Mouse (Mus musculus): ENCODE data around the gene Vmn1r52. TPM values are rescaled to one million over a fixed set of nuclear protein-coding genes. Genes with fewer than 3 reads are reported as not detected.

The Vmn1r52 gene
- polyA plus RNA-seq (2021; fragmentation: Nextera tagmentation), result not detected in 2 replicates
- long read RNA-seq, experiment 1, result 0 reads
- long read RNA-seq, experiment 2, result 0 reads

GRCm38 (mm10) chr6:90174508-90174907 lies at the start of gene Vmn1r52:
Gene Vmn1r52, plus strand, starts transcription at chr6:90174808.

GRCm38 (mm10) chr6:90202493-90202892 lies 27.9 kb downstream of the Vmn1r52 start, which contains the start of gene V1ra8:
Gene V1ra8, plus strand, starts transcription at chr6:90202793.

DNA sequence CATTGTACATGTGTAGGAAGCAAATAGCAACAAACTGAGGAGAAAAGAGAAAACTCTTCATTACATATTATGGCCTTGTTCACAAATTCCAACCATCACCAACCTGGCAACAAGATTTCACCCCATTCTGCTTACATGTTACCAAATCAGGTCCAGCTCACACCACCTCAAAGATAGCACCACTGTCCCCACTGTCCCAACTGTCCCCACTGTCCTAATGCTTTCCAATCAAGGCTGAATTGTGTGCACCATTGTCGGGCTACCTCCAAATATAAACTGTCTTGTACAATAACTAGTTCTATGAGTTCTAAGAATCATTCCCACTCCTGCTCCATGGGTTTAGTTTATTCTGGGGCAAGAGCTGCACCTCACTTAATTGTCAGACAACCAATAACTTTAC lies 49.7 kb downstream of the Vmn1r52 start, which contains the start of gene Vmn1r53:
TSS of gene Vmn1r53 (minus strand) at position 101 of the 400 bp plus-strand sequence.

Other genes starting within 250 kb of the Vmn1r52 start
- gene Vmn1r45, start 234.2 kb upstream of the Vmn1r52 start, polyA plus RNA-seq (2021; fragmentation: Nextera tagmentation), result not detected in 2 replicates
- gene Vmn1r46, start 205.5 kb upstream of the Vmn1r52 start, polyA plus RNA-seq (2021; fragmentation: Nextera tagmentation), result not detected in 2 replicates
- not detected in 2 replicates for gene Vmn1r47, start 158.7 kb upstream of the Vmn1r52 start, polyA plus RNA-seq (2021; fragmentation: Nextera tagmentation)
- not detected in 2 replicates for gene Vmn1r48, start 138.0 kb upstream of the Vmn1r52 start, polyA plus RNA-seq (2021; fragmentation: Nextera tagmentation)
- not detected in 2 replicates for gene Vmn1r49, start 96.3 kb upstream of the Vmn1r52 start, polyA plus RNA-seq (2021; fragmentation: Nextera tagmentation)
- not detected in 2 replicates for gene Vmn1r50, start 73.4 kb upstream of the Vmn1r52 start, polyA plus RNA-seq (2021; fragmentation: Nextera tagmentation)
- not detected in 2 replicates for gene Vmn1r51, start 52.2 kb upstream of the Vmn1r52 start, polyA plus RNA-seq (2021; fragmentation: Nextera tagmentation)
- gene V1ra8, start 28.0 kb downstream of the Vmn1r52 start, polyA plus RNA-seq (2021; fragmentation: Nextera tagmentation), result not detected in 2 replicates
- not detected in 2 replicates for gene Vmn1r53, start 49.6 kb downstream of the Vmn1r52 start, polyA plus RNA-seq (2021; fragmentation: Nextera tagmentation)
- not detected in 2 replicates for gene Vmn1r54, start 71.5 kb downstream of the Vmn1r52 start, polyA plus RNA-seq (2021; fragmentation: Nextera tagmentation)
- not detected in 2 replicates for gene BC048671, start 126.4 kb downstream of the Vmn1r52 start, polyA plus RNA-seq (2021; fragmentation: Nextera tagmentation)
- gene Chst13, start 150.4 kb downstream of the Vmn1r52 start, polyA plus RNA-seq (2021; fragmentation: Nextera tagmentation), result 0.10 TPM in 1 of 2 replicates, not detected in the other
- not detected in 2 replicates for gene Uroc1, start 158.5 kb downstream of the Vmn1r52 start, polyA plus RNA-seq (2021; fragmentation: Nextera tagmentation)
- 3.0 and 13.3 TPM in 2 replicates for gene Zxdc, start 194.7 kb downstream of the Vmn1r52 start, polyA plus RNA-seq (2021; fragmentation: Nextera tagmentation)